In the genomic region with DNA sequence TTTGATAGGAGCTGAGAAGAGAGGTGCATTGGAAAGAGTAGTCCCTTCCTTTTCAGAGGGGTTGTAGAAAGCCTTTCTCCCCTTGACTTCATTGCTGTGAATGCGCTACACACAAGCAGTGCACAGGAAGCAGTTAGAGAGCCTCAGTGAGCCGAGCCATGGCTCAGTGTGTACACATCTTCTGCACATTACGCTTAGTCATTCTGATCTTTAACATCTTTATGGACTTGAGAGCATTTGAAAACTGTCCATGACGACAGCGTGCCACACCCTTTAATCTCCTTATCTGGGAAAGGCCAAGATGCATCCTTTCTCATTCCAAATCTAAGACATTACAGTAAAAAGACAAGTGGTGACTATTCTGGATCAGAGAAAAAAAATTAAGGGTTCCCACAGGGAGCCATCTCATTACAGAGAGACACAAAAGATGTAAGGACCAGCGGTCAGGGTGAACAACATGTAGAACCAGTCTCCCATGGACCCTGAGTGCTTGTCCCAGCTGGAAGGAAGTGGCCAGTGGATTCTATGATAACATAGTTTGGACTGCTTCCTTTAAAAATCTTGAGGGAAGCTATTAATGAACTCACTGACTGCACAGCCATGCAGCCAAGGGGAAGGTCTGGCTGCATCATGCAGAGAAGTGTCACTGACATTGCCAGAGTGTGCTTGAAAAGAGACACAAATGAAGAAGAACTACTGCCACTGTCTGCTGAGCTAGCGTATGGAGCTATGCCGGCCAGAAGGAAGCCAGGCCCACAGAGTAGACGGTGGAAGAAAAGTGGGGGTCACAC, we compare ENCODE assay signal across 24 mouse cellular contexts. TPM values are rescaled to one million over a fixed set of nuclear protein-coding genes. Genes with fewer than 3 reads are reported as not detected.
DNase-seq lines count a peak whose midpoint lies in the region; ATAC-seq and TF ChIP-seq lines count a peak whose summit lies in the region.
"Had no signal": no experiment of that assay in that cellular context is flagged by ENCODE, and none has a peak within 500 bp of the region (broad histone marks: within the 10 kb centered on the region; RNA-seq: fewer than 3 reads in every experiment).

No protein-coding gene starts in this region.

- no peaks in the 10 kb centered on the region for H3K36me3 ChIP-seq in liver, adult 2 months (ENCODE audit: control insufficient read depth, insufficient read depth, low read length)
- no peaks in the 10 kb centered on the region for H3K36me3 ChIP-seq in liver, embryonic 11.5 days (ENCODE audit: control insufficient read depth, insufficient read depth, low read length)
- no peaks in the 10 kb centered on the region for H3K36me3 ChIP-seq in heart, embryonic 14.5 days (ENCODE audit: control insufficient read depth, insufficient read depth, low read length)
- no peaks in the 10 kb centered on the region for H3K36me3 ChIP-seq in forebrain, embryonic 13.5 days (ENCODE audit: poor library complexity, severe bottlenecking)
- H3K36me3 ChIP-seq: embryonic facial prominence, embryonic 13.5 days; forebrain, embryonic 15.5 days; hindbrain, embryonic 13.5 days; limb, embryonic 10.5 days; liver, embryonic 12.5 days; midbrain, embryonic 12.5 days; neural tube, embryonic 13.5 days had no signal

- intact Hi-C loops in left cerebral cortex, postnatal 36 days (cut with DNase I) = no loop called here

- no peak for TF ChIP-seq POLR2A in liver, adult 2 months (IDR thresholded peaks at IDR 0.05; ENCODE audit: extremely low read depth, insufficient read depth, low read length)

- TF ChIP-seq CTCF in liver, adult 2 months (IDR thresholded peaks at IDR 0.05; ENCODE audit: low read depth, low read length) = no peak

- no peaks in the 10 kb centered on the region for H3K79me2 ChIP-seq in liver, adult 2 months (ENCODE audit: control insufficient read depth, insufficient read depth, low read length)

- H3K9ac ChIP-seq in liver, adult 2 months (ENCODE audit: low read depth, low read length) = no peak overlapping the region
- no peak overlapping the region for H3K9ac ChIP-seq in liver, embryonic 11.5 days (ENCODE audit: low read depth, low read length)
- no peak overlapping the region for H3K9ac ChIP-seq in heart, embryonic 14.5 days (ENCODE audit: low read length)
- H3K9ac ChIP-seq in forebrain, embryonic 13.5 days = no peak overlapping the region
- H3K9ac ChIP-seq: embryonic facial prominence, embryonic 13.5 days; forebrain, embryonic 15.5 days; hindbrain, embryonic 13.5 days; liver, embryonic 12.5 days; midbrain, embryonic 12.5 days; neural tube, embryonic 13.5 days had no signal

- no peak for ATAC-seq in liver, embryonic 11.5 days (replicated peaks; ENCODE audit: low FRiP score)
- no peak for ATAC-seq in heart, embryonic 14.5 days (ENCODE audit: insufficient number of reproducible peaks, insufficient read depth, low FRiP score, low read depth)
- ATAC-seq in forebrain, embryonic 13.5 days = no peak
- ATAC-seq: forebrain, embryonic 15.5 days; inflammation-experienced regulatory T-cells, adult 6 months; liver, embryonic 12.5 days had no signal

- H3K4me1 ChIP-seq in liver, adult 2 months (ENCODE audit: control insufficient read depth, insufficient read depth, low read length) = 0 out of 2 replicates have a peak, but pooled peaks cover 2% of the 10 kb centered on the region
- no peaks in the 10 kb centered on the region for H3K4me1 ChIP-seq in liver, embryonic 11.5 days (replicated peaks; ENCODE audit: control insufficient read depth, insufficient read depth, low read length)
- no peaks in the 10 kb centered on the region for H3K4me1 ChIP-seq in brown adipose tissue, adult 24 weeks (ENCODE audit: control insufficient read depth, insufficient read depth, insufficient read length, low read length)
- H3K4me1 ChIP-seq in heart, embryonic 14.5 days (ENCODE audit: control insufficient read depth in 2 of 2, insufficient read depth in 2 of 2, low read length in 2 of 2) = peaks cover 3 to 13% of the 10 kb centered on the region in 2 experiments; a peak in 3 of 4 replicates
- no peaks in the 10 kb centered on the region for H3K4me1 ChIP-seq in forebrain, embryonic 13.5 days
- H3K4me1 ChIP-seq: forebrain, embryonic 15.5 days; hindbrain, embryonic 13.5 days; liver, embryonic 12.5 days; midbrain, embryonic 12.5 days; neural tube, embryonic 13.5 days had no signal

- no peaks in the 10 kb centered on the region for H3K9me3 ChIP-seq in liver, embryonic 11.5 days (ENCODE audit: control insufficient read depth, low read length)
- no peaks in the 10 kb centered on the region for H3K9me3 ChIP-seq in heart, embryonic 14.5 days (ENCODE audit: control insufficient read depth, low read length)
- H3K9me3 ChIP-seq in forebrain, embryonic 13.5 days (replicated peaks) = no peaks in the 10 kb centered on the region
- H3K9me3 ChIP-seq: embryonic facial prominence, embryonic 13.5 days; forebrain, embryonic 15.5 days; hindbrain, embryonic 13.5 days; limb, embryonic 10.5 days; liver, embryonic 12.5 days; midbrain, embryonic 12.5 days; neural tube, embryonic 13.5 days had no signal

- H3K4me3 ChIP-seq in liver, adult 2 months (ENCODE audit: insufficient read depth, low read depth, low read length) = no peak overlapping the region
- no peak overlapping the region for H3K4me3 ChIP-seq in liver, embryonic 11.5 days (ENCODE audit: low read depth, low read length)
- H3K4me3 ChIP-seq in brown adipose tissue, adult 24 weeks (ENCODE audit: insufficient read depth, low read depth, low read length) = no peak overlapping the region
- H3K4me3 ChIP-seq in heart, embryonic 14.5 days (ENCODE audit: control insufficient read depth in 1 of 2, insufficient read depth in 1 of 2, low read depth in 1 of 2, low read length in 2 of 2) = no peak overlapping the region
- no peak overlapping the region for H3K4me3 ChIP-seq in forebrain, embryonic 13.5 days
- H3K4me3 ChIP-seq: embryonic facial prominence, embryonic 13.5 days; forebrain, embryonic 15.5 days; hindbrain, embryonic 13.5 days; limb, embryonic 10.5 days; liver, embryonic 12.5 days; midbrain, embryonic 12.5 days; neural tube, embryonic 13.5 days had no signal

- no peak overlapping the region for H3K4me2 ChIP-seq in liver, embryonic 11.5 days
- no peak overlapping the region for H3K4me2 ChIP-seq in heart, embryonic 14.5 days (ENCODE audit: low read length)
- no peak overlapping the region for H3K4me2 ChIP-seq in forebrain, embryonic 13.5 days
- H3K4me2 ChIP-seq: embryonic facial prominence, embryonic 13.5 days; forebrain, embryonic 15.5 days; hindbrain, embryonic 13.5 days; liver, embryonic 12.5 days; midbrain, embryonic 12.5 days; neural tube, embryonic 13.5 days had no signal

- peak; percentile 41 for DNase-seq in liver, adult 2 months (ENCODE audit: extremely low read depth, low read depth, low spot score)
- DNase-seq in liver, embryonic 11.5 days (ENCODE audit: low spot score) = no peak
- DNase-seq in heart, postnatal 4 days = peak; percentile 25
- DNase-seq in c-Kit-positive CD71-positive TER-119-positive erythroid progenitor cells, embryonic 14.5 days (ENCODE audit: low spot score) = no peak
- no peak for DNase-seq in left cerebral cortex, postnatal 36 days (ENCODE audit: low spot score in 2 of 2)
- DNase-seq: adrenal gland, adult 2 months; B cell, adult 2 months; cerebellum, adult 9-11 months; gastrocnemius, postnatal 36 days; kidney, adult 8-10 months; kidney, postnatal 14 days; right cerebral cortex, adult 18-20 months had no signal

- WGBS in liver, adult 2 months = 77% methylated on average over 9 of the region's 9 CpGs
- 67% methylated on average over 9 of the region's 9 CpGs for WGBS in liver, embryonic 11.5 days
- 54% methylated on average over 9 of the region's 9 CpGs for WGBS in heart, embryonic 14.5 days
- 86% methylated on average over 9 of the region's 9 CpGs for WGBS in forebrain, embryonic 13.5 days

- H3K27me3 ChIP-seq in liver, adult 2 months (ENCODE audit: control insufficient read depth, insufficient read depth, low read length) = no peaks in the 10 kb centered on the region
- H3K27me3 ChIP-seq in liver, embryonic 11.5 days (replicated peaks; ENCODE audit: control insufficient read depth, insufficient read depth, low read length) = no peaks in the 10 kb centered on the region
- H3K27me3 ChIP-seq in heart, embryonic 14.5 days (ENCODE audit: control insufficient read depth, insufficient read depth, low read length) = no peaks in the 10 kb centered on the region
- no peaks in the 10 kb centered on the region for H3K27me3 ChIP-seq in forebrain, embryonic 13.5 days
- H3K27me3 ChIP-seq: embryonic facial prominence, embryonic 13.5 days; forebrain, embryonic 15.5 days; hindbrain, embryonic 13.5 days; liver, embryonic 12.5 days; midbrain, embryonic 12.5 days; neural tube, embryonic 13.5 days had no signal

- no peak overlapping the region; the same call in 1 of the 2 replicates for H3K27ac ChIP-seq in liver, adult 2 months (replicated peaks; ENCODE audit: insufficient read depth, low read depth, low read length)
- no peak overlapping the region; the same call in 1 of the 2 replicates for H3K27ac ChIP-seq in liver, embryonic 11.5 days (ENCODE audit: low read depth, low read length)
- H3K27ac ChIP-seq in brown adipose tissue, adult 24 weeks (replicated peaks; ENCODE audit: low read depth, low read length) = 0 out of 2 replicates have a peak overlapping the region, but pooled peaks have one; percentile 42
- peak overlapping the region; percentile 53 to 61; a peak in 2 of 4 replicates for H3K27ac ChIP-seq in heart, embryonic 14.5 days (replicated peaks in 1 of 2; ENCODE audit: control insufficient read depth in 1 of 2, insufficient read depth in 1 of 2, low read depth in 2 of 2, low read length in 2 of 2)
- no peak overlapping the region for H3K27ac ChIP-seq in forebrain, embryonic 13.5 days
- H3K27ac ChIP-seq: embryonic facial prominence, embryonic 13.5 days; forebrain, embryonic 15.5 days; hindbrain, embryonic 13.5 days; limb, embryonic 10.5 days; liver, embryonic 12.5 days; macrophage; midbrain, embryonic 12.5 days; neural tube, embryonic 13.5 days had no signal

RNA-seq across cellular contexts. Expression of a gene that starts 42.6 kb away (rescaled TPM):
- total RNA-seq in liver, adult 2 months (2014; rRNA removed) = 0.18 and 0.20 TPM in 2 replicates
- 0.06 TPM in 2 replicates for polyA plus RNA-seq in liver, adult 2 months (2012; rRNA removed)
- 4.1 and 5.1 TPM in 2 replicates for polyA plus RNA-seq in liver, embryonic 11.5 days (2014; fragmentation: Nextera tagmentation; extraction: Ambion mirVana)
- 11.4 and 30.1 TPM in 2 replicates for polyA plus RNA-seq in brown adipose tissue, adult 24 weeks (2012; ENCODE audit: insufficient read depth, insufficient read length, missing spikeins)
- 59.6 and 66.0 TPM in 2 replicates for polyA plus RNA-seq in heart, embryonic 14.5 days (2014; fragmentation: Nextera tagmentation; extraction: Ambion mirVana)
- 10 to 100 TPM; 73.5 to 80.4 TPM for total RNA-seq in heart, postnatal 4 days (2021)
- total RNA-seq in left cerebral cortex, postnatal 36 days (2021) = 10 to 100 TPM; 15.8 to 21.2 TPM
- 4.5 and 4.7 TPM in 2 replicates for polyA plus RNA-seq in forebrain, embryonic 13.5 days (2015; fragmentation: Nextera tagmentation; extraction: Ambion mirVana)
- polyA plus RNA-seq: macrophage had no signal

Comparison
In these comparisons a context has a peak if more than half of its experiments do, and no peak if none do; other contexts are left out.
1. DNase-seq: peak in liver, adult 2 months (single experiment) and heart, postnatal 4 days (single experiment); none in liver, embryonic 11.5 days (single experiment), c-Kit-positive CD71-positive TER-119-positive erythroid progenitor cells, embryonic 14.5 days (single experiment) and left cerebral cortex, postnatal 36 days (0 of 2).
2. H3K27ac ChIP-seq: peak in brown adipose tissue, adult 24 weeks (single experiment) and heart, embryonic 14.5 days (2 of 2); none in liver, adult 2 months (single experiment), liver, embryonic 11.5 days (single experiment) and forebrain, embryonic 13.5 days (single experiment).